Mouse (Mus musculus) kidney, embryonic 14.5 days (tissue): ENCODE data around the gene Akt1s1. TPM values are rescaled to one million over a fixed set of nuclear protein-coding genes. Genes with fewer than 3 reads are reported as not detected.

Experiments
- ATAC-seq: fragments of 200-750 bp; cut with Nextera tagmentation; 2 replicates; pipeline ENCODE4 v1.8.0; 2017; ENCODE audit warnings: moderate number of reproducible peaks, mild to moderate bottlenecking, moderate TSS enrichment, moderate library complexity; ENCODE audit not compliant: low FRiP score, low TSS enrichment
- H3K27ac ChIP-seq: fragments of 300-500 bp; sonication (generic); 2 replicates; pipeline ENCODE4 v1.5.1; 2014; ENCODE audit warnings: low read depth, mild to moderate bottlenecking, low read length, moderate library complexity, mixed read lengths
- H3K27me3 ChIP-seq: fragments of 300-500 bp; sonication (generic); 2 replicates; pipeline ENCODE4 v1.6.1; 2014; ENCODE audit warnings: mild to moderate bottlenecking, low read length; ENCODE audit not compliant: control insufficient read depth, insufficient read depth
- H3K36me3 ChIP-seq: fragments of 300-500 bp; sonication (generic); 2 replicates; pipeline ENCODE4 v1.6.1; 2014; ENCODE audit warnings: low read length, mixed read lengths; ENCODE audit not compliant: control insufficient read depth, insufficient read depth
- H3K4me1 ChIP-seq: fragments of 300-500 bp; sonication (generic); 2 replicates; pipeline ENCODE4 v1.6.1; 2014; ENCODE audit warnings: low read length, mixed read lengths; ENCODE audit not compliant: control insufficient read depth, insufficient read depth
- H3K4me2 ChIP-seq: fragments of 300-500 bp; sonication (generic); replicated peaks from 2 replicates; pipeline ENCODE4 v1.6.1; 2014; ENCODE audit warnings: low read depth, mild to moderate bottlenecking, low read length
- H3K4me3 ChIP-seq: fragments of 300-500 bp; sonication (generic); 2 replicates; pipeline ENCODE4 v1.5.1; 2014; ENCODE audit warnings: mild to moderate bottlenecking, low read length
- H3K9ac ChIP-seq: fragments of 300-500 bp; sonication (generic); 2 replicates; pipeline ENCODE4 v1.6.1; 2014; ENCODE audit warnings: low read depth, mild to moderate bottlenecking, low read length, moderate library complexity
- H3K9me3 ChIP-seq: fragments of 300-500 bp; sonication (generic); 2 replicates; pipeline ENCODE4 v1.6.1; 2016; ENCODE audit warnings: low read length; ENCODE audit not compliant: control insufficient read depth
- WGBS: fragments of 180-500 bp; shearing (Covaris S2); extraction: QIAGEN DNeasy Blood & Tissue Kit; methylation state at CpG from one replicate; pipeline ENCODE4 v1.1.7; 2014; 5-methylcytosine and 5-hydroxymethylcytosine counted together
- microRNA counts: library from miRNA; unstranded; fragments of <30 nt; microRNA quantifications from one replicate; lab custom pipeline; 2017
- microRNA-seq: library from miRNA; unstranded; fragments of <30 nt; microRNA quantifications from one replicate; pipeline ENCODE4, GENCODE M21; 2016
- polyA plus RNA-seq: library from polyadenylated mRNA; unstranded; fragments of >200 nt; fragmentation: Nextera tagmentation; extraction: Ambion mirVana; gene quantifications from 2 replicates; pipeline ENCODE4 v1.2.1, GENCODE M21; 2014

Akt1s1 gene
- polyA plus RNA-seq, 1 experiment from 2014 or later, result 51.4 TPM

GRCm38 (mm10) chr7:44895593-44896434, 47.0 kb downstream of the Akt1s1 start, which contains the start of gene Fuz:
TSS of gene Fuz (plus strand) at chr7:44896079.
- 2% methylated on average over 34 of the region's 34 CpGs for WGBS
- Histone ChIP-seq H3K36me3 (peaks cover 17% of the 10 kb centered on the region), H3K9ac (peak within 1 kb of the TSS; percentile 79), H3K9me3 (no peaks in the 10 kb centered on the region), H3K27ac (peak within 1 kb of the TSS; percentile 78), H3K4me2 (peak within 1 kb of the TSS; percentile 74), H3K4me3 (peak within 1 kb of the TSS; percentile 64), H3K27me3 (no peaks in the 10 kb centered on the region), H3K4me1 (peaks cover 22% of the 10 kb centered on the region)
- peak; percentile 50 for ATAC-seq

- Histone ChIP-seq H3K4me2 (peak overlapping the region; percentile 74), H3K27ac (peak overlapping the region; percentile 78; the same call in 1 of the 2 replicates), H3K27me3 (no peaks in the 10 kb centered on the region), H3K4me1 (peaks cover 16% of the 10 kb centered on the region), H3K9me3 (no peaks in the 10 kb centered on the region), H3K9ac (peak overlapping the region; percentile 79), H3K4me3 (peak overlapping the region; percentile 64), H3K36me3 (peaks cover 19% of the 10 kb centered on the region)
- no peak for ATAC-seq
- 33% methylated on average over 10 of the region's 10 CpGs for WGBS
Observed at GRCm38 (mm10) chr7:44896499-44896898, 47.7 kb downstream of the Akt1s1 start.

GRCm38 (mm10) chr7:44898607-44899006, 49.8 kb downstream of the Akt1s1 start:
- Histone ChIP-seq H3K4me3 (no peak overlapping the region), H3K27me3 (no peaks in the 10 kb centered on the region), H3K4me1 (peaks cover 21% of the 10 kb centered on the region; the same call in 1 of the 2 replicates), H3K36me3 (peaks cover 34% of the 10 kb centered on the region), H3K27ac (no peak overlapping the region), H3K4me2 (no peak overlapping the region), H3K9me3 (no peaks in the 10 kb centered on the region), H3K9ac (no peak overlapping the region)
- no peak for ATAC-seq
- 38% methylated on average over 19 of the region's 19 CpGs for WGBS

- 84% methylated on average over 11 of the region's 11 CpGs for WGBS
- H3K27ac ChIP-seq, result no peak overlapping the region; the same call in 1 of the 2 replicates
- H3K27me3 ChIP-seq, result no peaks in the 10 kb centered on the region
- H3K4me3 ChIP-seq, result no peak overlapping the region
- no peak for ATAC-seq
- H3K4me2 ChIP-seq, result no peak overlapping the region
- H3K9ac ChIP-seq, result no peak overlapping the region
- H3K36me3 ChIP-seq, result peaks cover 54% of the 10 kb centered on the region
- H3K9me3 ChIP-seq, result no peaks in the 10 kb centered on the region
- peaks cover 14% of the 10 kb centered on the region; the same call in 1 of the 2 replicates for H3K4me1 ChIP-seq
Observed at GRCm38 (mm10) chr7:44900632-44901031, 51.8 kb downstream of the Akt1s1 start.

- Histone ChIP-seq H3K36me3 (peaks cover 60% of the 10 kb centered on the region), H3K27ac (peak overlapping the region; percentile 45), H3K4me1 (peaks cover 14% of the 10 kb centered on the region; the same call in 1 of the 2 replicates), H3K9me3 (no peaks in the 10 kb centered on the region), H3K4me3 (peak overlapping the region; percentile 22; the same call in 1 of the 2 replicates), H3K27me3 (no peaks in the 10 kb centered on the region), H3K9ac (no peak overlapping the region), H3K4me2 (peak overlapping the region; percentile 36)
- ATAC-seq, result peak; percentile 52
- WGBS, result 16% methylated on average over 21 of the region's 21 CpGs
Observed at GRCm38 (mm10) chr7:44901230-44901722, 52.5 kb downstream of the Akt1s1 start.

MicroRNAs encoded within 50 kb of the gene (microRNA counts, 519-probe panel; counts per million panel counts)
- microRNA mmu-miR-707 (lab: Ali Mortazavi, UCI), result not detected

Small RNAs within 50 kb of the gene (microRNA-seq; reads per million reads assigned to microRNA genes)
- not detected for gene Mir707

Other genes with a start within 250 kb of the Akt1s1 start
- 1.3 and 1.8 TPM in 2 replicates for gene Myh14, start 178.1 kb upstream of the Akt1s1 start, polyA plus RNA-seq
- gene Izumo2, start 140.2 kb upstream of the Akt1s1 start, polyA plus RNA-seq, result not detected in 2 replicates
- 35.2 and 43.4 TPM in 2 replicates for gene Vrk3, start 100.6 kb upstream of the Akt1s1 start, polyA plus RNA-seq
- 2.5 and 3.1 TPM in 2 replicates for gene Zfp473, start 97.9 kb upstream of the Akt1s1 start, polyA plus RNA-seq
- gene Nup62, start 32.9 kb upstream of the Akt1s1 start, polyA plus RNA-seq, result 59.5 and 61.9 TPM in 2 replicates
- 1.7 and 2.0 TPM in 2 replicates for gene Il4i1, start 32.6 kb upstream of the Akt1s1 start, polyA plus RNA-seq
- 2.5 and 6.3 TPM in 2 replicates for gene Atf5, start 32.3 kb upstream of the Akt1s1 start, polyA plus RNA-seq
- 57.0 and 65.3 TPM in 2 replicates for gene Tbc1d17, start 88 bp downstream of the Akt1s1 start, polyA plus RNA-seq
- 27.0 and 30.4 TPM in 2 replicates for gene Pnkp, start 8.1 kb downstream of the Akt1s1 start, polyA plus RNA-seq
- 441 and 501 TPM in 2 replicates for gene Ptov1, start 20.8 kb downstream of the Akt1s1 start, polyA plus RNA-seq
- gene Med25, start 43.7 kb downstream of the Akt1s1 start, polyA plus RNA-seq, result 80.0 and 86.3 TPM in 2 replicates
- 21.9 and 22.3 TPM in 2 replicates for gene Fuz, start 47.1 kb downstream of the Akt1s1 start, polyA plus RNA-seq
- 80.5 and 88.5 TPM in 2 replicates for gene Ap2a1, start 80.5 kb downstream of the Akt1s1 start, polyA plus RNA-seq
- gene Tsks, start 94.2 kb downstream of the Akt1s1 start, polyA plus RNA-seq, result 0.37 TPM in 1 of 2 replicates, not detected in the other
- gene Cpt1c, start 125.9 kb downstream of the Akt1s1 start, polyA plus RNA-seq, result 13.7 and 19.2 TPM in 2 replicates
- gene Prmt1, start 137.6 kb downstream of the Akt1s1 start, polyA plus RNA-seq, result 258 and 308 TPM in 2 replicates
- 66.2 and 81.6 TPM in 2 replicates for gene Irf3, start 148.7 kb downstream of the Akt1s1 start, polyA plus RNA-seq
- gene Bcl2l12, start 149.7 kb downstream of the Akt1s1 start, polyA plus RNA-seq, result 54.9 and 71.1 TPM in 2 replicates
- gene Scaf1, start 167.4 kb downstream of the Akt1s1 start, polyA plus RNA-seq, result 46.5 and 54.0 TPM in 2 replicates
- gene Rras, start 169.0 kb downstream of the Akt1s1 start, polyA plus RNA-seq, result 31.8 and 35.2 TPM in 2 replicates
- gene Prr12, start 203.9 kb downstream of the Akt1s1 start, polyA plus RNA-seq, result 16.3 and 18.9 TPM in 2 replicates
- gene Nosip, start 213.4 kb downstream of the Akt1s1 start, polyA plus RNA-seq, result 65.3 and 75.0 TPM in 2 replicates
- 27.0 and 27.3 TPM in 2 replicates for gene Prrg2, start 213.7 kb downstream of the Akt1s1 start, polyA plus RNA-seq
- gene Rcn3, start 243.2 kb downstream of the Akt1s1 start, polyA plus RNA-seq, result 301 and 308 TPM in 2 replicates